Mouse (Mus musculus): ENCODE data around the gene 2010111I01Rik.

- TF ChIP-seq CTCF (IDR thresholded peaks at IDR 0.05; ENCODE audit: low read depth) (no peak), EP300 (optimal IDR thresholded peaks at IDR 0.05) (no peak)
Measured at GRCm38 (mm10) chr13:63311156-63311555, 346.5 kb downstream of the 2010111I01Rik start.

Measured in stomach, postnatal 0 days (tissue).